Mouse (Mus musculus) ES-E14 (cell line): ENCODE measurements around the gene Anks1b.

Experiments
- CHD2 ChIP-seq: IDR thresholded peaks from 2 replicates; pipeline ENCODE4 v1.6.1; 2014; ENCODE audit warnings: mild to moderate bottlenecking, low read depth, low read length, inconsistent platforms
- MAFK ChIP-seq: IDR thresholded peaks from 2 replicates; pipeline ENCODE4 v1.6.1; 2014; ENCODE audit warnings: mild to moderate bottlenecking, low read depth, low read length, inconsistent platforms; ENCODE audit not compliant: insufficient read depth
- ZC3H11A ChIP-seq: IDR thresholded peaks from 2 replicates; pipeline ENCODE4 v1.6.1; 2012; ENCODE audit warnings: low read depth, mild to moderate bottlenecking, inconsistent platforms, low read length, borderline replicate concordance
- ZNF384 ChIP-seq: IDR thresholded peaks from 2 replicates; pipeline ENCODE4 v1.6.1; 2012; ENCODE audit warnings: low read depth, low read length, inconsistent platforms

- TF ChIP-seq CHD2 = no peak
- TF ChIP-seq ZC3H11A = no peak
- no peak for TF ChIP-seq ZNF384
- no peak for TF ChIP-seq MAFK
Measured at GRCm38 (mm10) chr10:90576191-90577098, 703.1 kb downstream of the Anks1b start.
